Mouse (Mus musculus) testis, adult 2 months (tissue): ENCODE results near the gene Cdc42ep4.

ENCODE experiments used
- CTCF ChIP-seq: fragments of 200-500 bp; IDR thresholded peaks from 2 replicates; pipeline ENCODE4 v1.5.1; 2012; ENCODE audit warnings: low read depth, mild to moderate bottlenecking, inconsistent platforms, low read length, moderate library complexity; ENCODE audit not compliant: control insufficient read depth, insufficient read depth, insufficient replicate concordance
- POLR2A ChIP-seq: fragments of 200-500 bp; IDR thresholded peaks from 2 replicates; pipeline ENCODE4 v1.6.1; 2012; ENCODE audit warnings: low read depth, mild to moderate bottlenecking, inconsistent platforms, low read length, moderate library complexity; ENCODE audit not compliant: control insufficient read depth

DNA sequence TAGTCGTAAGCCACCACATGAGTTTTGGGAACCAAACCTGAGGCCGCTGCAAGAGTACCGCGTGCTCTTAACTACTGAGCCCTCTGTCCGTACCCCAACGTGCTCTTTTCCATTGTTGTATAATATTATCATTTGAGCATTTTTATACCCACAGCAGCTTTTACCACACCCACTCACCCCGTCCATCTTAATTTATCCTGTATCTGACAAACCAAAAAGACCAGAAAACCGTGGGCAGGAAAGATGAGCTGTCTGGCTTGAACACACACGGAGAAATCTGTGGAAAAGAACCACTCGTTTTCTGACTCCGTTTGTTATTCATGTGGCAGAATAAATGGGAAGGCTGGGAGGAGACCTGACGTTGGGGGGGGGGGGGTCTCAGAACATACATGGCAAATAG, 61.2 kb downstream of the Cdc42ep4 start:
- TF ChIP-seq POLR2A (no peak), CTCF (no peak)
